Mouse (Mus musculus) frontal cortex, adult 2 months (tissue): Measurements from ENCODE around the gene Fut1. TPM values are rescaled to one million over a fixed set of nuclear protein-coding genes. Genes with fewer than 3 reads are reported as not detected.

ENCODE experiments used
- DNase-seq, 2 experiments: peaks; one replicate each; pipeline ENCODE4 v3.0.0; 2022; ENCODE audit warnings: low spot score in 1 of 2; ENCODE audit errors: extremely low spot score in 1 of 2
- polyA plus RNA-seq: library from polyadenylated mRNA; depleted of rRNA; stranded (reverse); fragments of >200 nt; gene quantifications from 2 replicates; pipeline ENCODE4 v1.2.3, GENCODE M21; 2012; rRNA removed

Gene Fut1
- polyA plus RNA-seq, 1 experiment: 0.08 TPM

GRCm38 (mm10) chr7:45666161-45666560 lies 49.1 kb downstream of the Fut1 start, which contains the start of gene Fut2:
TSS of gene Fut2 (minus strand) at chr7:45666394.
- DNase-seq: no peak

DNA sequence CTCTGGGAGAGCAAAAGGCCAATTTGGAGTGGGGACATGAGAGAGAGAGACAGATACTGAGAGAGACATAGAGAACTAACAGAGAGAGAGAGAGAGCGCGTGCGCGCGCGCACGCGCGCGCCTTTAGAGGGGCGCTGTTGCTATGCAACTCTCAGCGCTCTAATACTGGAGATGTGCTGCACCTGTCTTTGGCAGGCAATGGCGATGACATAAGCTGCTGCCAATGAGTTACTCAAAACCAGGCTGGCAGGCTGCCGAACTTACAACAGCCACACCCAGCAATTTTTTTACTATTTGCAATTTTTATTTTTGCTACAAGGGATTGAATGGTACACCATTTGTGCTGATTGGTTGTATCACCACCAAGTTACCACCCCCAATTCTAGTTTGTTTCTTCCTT lies 50.7 kb downstream of the Fut1 start:
- no peak for DNase-seq

DNA sequence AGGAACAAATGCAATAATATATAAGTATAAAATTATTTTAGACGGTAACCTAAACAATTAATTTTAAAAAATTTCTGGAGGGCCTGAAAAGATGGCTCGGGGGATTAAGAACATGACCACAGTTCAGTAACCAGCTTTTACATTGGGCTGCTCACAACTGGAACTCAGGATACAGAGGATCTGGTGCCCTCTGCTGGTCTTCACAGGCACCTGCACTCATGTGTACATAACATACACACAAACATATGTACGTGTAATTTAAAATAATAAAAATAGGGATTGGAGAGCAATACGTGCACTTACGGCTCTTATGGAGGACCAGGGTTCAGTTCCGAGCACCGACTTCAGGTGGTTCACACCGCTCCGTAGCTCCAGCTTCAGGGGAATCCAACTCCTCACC lies 51.8 kb downstream of the Fut1 start:
- DNase-seq: no peak

Other genes with a start within 250 kb of the Fut1 start
- 241 and 267 TPM in 2 replicates for gene Lin7b, start 246.7 kb upstream of the Fut1 start, polyA plus RNA-seq
- 854 and 909 TPM in 2 replicates for gene Snrnp70, start 221.5 kb upstream of the Fut1 start, polyA plus RNA-seq
- gene Kcna7, start 211.6 kb upstream of the Fut1 start, polyA plus RNA-seq: 0.06 TPM in 1 of 2 replicates, not detected in the other
- 0.12 and 0.23 TPM in 2 replicates for gene Ntf5, start 203.6 kb upstream of the Fut1 start, polyA plus RNA-seq
- gene Lhb, start 196.5 kb upstream of the Fut1 start, polyA plus RNA-seq: not detected in 2 replicates
- 20.5 and 20.9 TPM in 2 replicates for gene Gys1, start 182.4 kb upstream of the Fut1 start, polyA plus RNA-seq
- 46.9 and 47.2 TPM in 2 replicates for gene Ruvbl2, start 179.2 kb upstream of the Fut1 start, polyA plus RNA-seq
- gene Ftl1, start 157.4 kb upstream of the Fut1 start, polyA plus RNA-seq: 647 and 719 TPM in 2 replicates
- 108 and 110 TPM in 2 replicates for gene Bax, start 150.4 kb upstream of the Fut1 start, polyA plus RNA-seq
- 0.12 and 0.17 TPM in 2 replicates for gene Tulp2, start 135.4 kb upstream of the Fut1 start, polyA plus RNA-seq
- 0.23 TPM in 1 of 2 replicates, not detected in the other for gene Gm45808, start 130.5 kb upstream of the Fut1 start, polyA plus RNA-seq
- 8.0 and 8.8 TPM in 2 replicates for gene Dhdh, start 128.5 kb upstream of the Fut1 start, polyA plus RNA-seq
- 88.5 and 103 TPM in 2 replicates for gene Nucb1, start 106.9 kb upstream of the Fut1 start, polyA plus RNA-seq
- gene Ppp1r15a, start 91.0 kb upstream of the Fut1 start, polyA plus RNA-seq: 19.9 and 20.3 TPM in 2 replicates
- 5.4 and 8.5 TPM in 2 replicates for gene Plekha4, start 91.0 kb upstream of the Fut1 start, polyA plus RNA-seq
- gene Hsd17b14, start 62.4 kb upstream of the Fut1 start, polyA plus RNA-seq: 0.34 and 0.53 TPM in 2 replicates
- 22.6 and 23.2 TPM in 2 replicates for gene Bcat2, start 47.1 kb upstream of the Fut1 start, polyA plus RNA-seq
- gene Fgf21, start 1.8 kb upstream of the Fut1 start, polyA plus RNA-seq: not detected in 2 replicates
- 0.08 and 0.10 TPM in 2 replicates for gene Izumo1, start 4.5 kb downstream of the Fut1 start, polyA plus RNA-seq
- gene Rasip1, start 10.2 kb downstream of the Fut1 start, polyA plus RNA-seq: 7.2 and 7.3 TPM in 2 replicates
- gene Mamstr, start 22.7 kb downstream of the Fut1 start, polyA plus RNA-seq: 5.9 and 6.6 TPM in 2 replicates
- gene Fut2, start 49.1 kb downstream of the Fut1 start, polyA plus RNA-seq: 0.13 and 0.16 TPM in 2 replicates
- gene Ntn5, start 66.7 kb downstream of the Fut1 start, polyA plus RNA-seq: 1.7 and 4.7 TPM in 2 replicates
- 1.4 TPM in 2 replicates for gene Sec1, start 77.1 kb downstream of the Fut1 start, polyA plus RNA-seq
- gene Car11, start 82.6 kb downstream of the Fut1 start, polyA plus RNA-seq: 283 and 318 TPM in 2 replicates
- gene Dbp, start 87.8 kb downstream of the Fut1 start, polyA plus RNA-seq: 208 and 221 TPM in 2 replicates
- 280 and 304 TPM in 2 replicates for gene Rpl18, start 98.2 kb downstream of the Fut1 start, polyA plus RNA-seq
- gene Sphk2, start 100.7 kb downstream of the Fut1 start, polyA plus RNA-seq: 22.4 and 23.3 TPM in 2 replicates
- 0.18 and 0.21 TPM in 2 replicates for gene Fam83e, start 103.9 kb downstream of the Fut1 start, polyA plus RNA-seq
- not detected in 2 replicates for gene Spaca4, start 108.5 kb downstream of the Fut1 start, polyA plus RNA-seq
- gene Lmtk3, start 166.4 kb downstream of the Fut1 start, polyA plus RNA-seq: 170 and 198 TPM in 2 replicates
- gene Sult2b1, start 167.4 kb downstream of the Fut1 start, polyA plus RNA-seq: 15.2 and 17.7 TPM in 2 replicates
- 158 and 167 TPM in 2 replicates for gene Cyth2, start 197.3 kb downstream of the Fut1 start, polyA plus RNA-seq
- gene Kcnj14, start 207.5 kb downstream of the Fut1 start, polyA plus RNA-seq: 2.1 and 2.6 TPM in 2 replicates
- gene Grwd1, start 213.7 kb downstream of the Fut1 start, polyA plus RNA-seq: 17.9 TPM in 2 replicates